Mouse (Mus musculus) kidney, adult 2 months (tissue): Measurements from ENCODE around the gene Eef1akmt2.

ENCODE experiments used
- CTCF ChIP-seq: fragments of 200-500 bp; conservative IDR thresholded peaks from 2 replicates; pipeline ENCODE4 v1.5.1; 2011; ENCODE audit warnings: low read depth, mild to moderate bottlenecking, control low read depth, low read length, moderate library complexity, mixed read lengths; ENCODE audit not compliant: insufficient read depth, insufficient read length
- POLR2A ChIP-seq: fragments of 200-500 bp; IDR thresholded peaks from one replicate; pipeline ENCODE4 v1.6.1; 2011; ENCODE audit warnings: low read depth, low read length, control low read depth

GRCm38 (mm10) chr7:132800868-132801267 is 51.6 kb downstream of the Eef1akmt2 start:
- TF ChIP-seq CTCF (no peak), POLR2A (no peak)
